Mouse (Mus musculus): Measurements from ENCODE around the gene Tenm3. TPM values are rescaled to one million over a fixed set of nuclear protein-coding genes. Genes with fewer than 3 reads are reported as not detected.

Gene Tenm3
- polyA plus RNA-seq, 2 experiments: 38.0 to 48.1 TPM

DNA sequence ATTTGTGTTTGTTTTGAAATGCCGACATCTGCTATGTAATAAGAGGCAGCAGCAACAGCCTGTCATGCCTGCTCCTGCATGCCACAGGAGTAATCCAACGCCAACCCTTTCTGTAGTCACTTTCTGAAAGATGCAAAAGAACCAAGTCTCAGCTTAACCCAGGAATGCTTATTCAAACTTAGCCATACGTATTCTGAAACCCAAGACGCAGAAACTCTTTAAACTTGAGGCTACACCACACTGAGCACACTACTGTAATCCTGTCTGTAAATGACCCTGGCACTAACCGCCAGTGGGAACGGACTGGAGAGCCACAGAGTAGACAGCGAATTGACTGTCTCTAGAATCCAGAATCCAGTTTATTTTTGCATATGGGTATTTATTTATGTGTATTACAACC, 354.9 kb downstream of the Tenm3 start:
- no peak for TF ChIP-seq POLR2A (IDR thresholded peaks at IDR 0.05; ENCODE audit: borderline replicate concordance, extremely low read depth, insufficient read depth, insufficient read length)
- Histone ChIP-seq H3K36me3 (ENCODE audit: control insufficient read depth, insufficient read depth, low read length) (no peaks in the 10 kb centered on the region), H3K27me3 (ENCODE audit: control insufficient read depth, insufficient read depth, low read length) (no peaks in the 10 kb centered on the region), H3K4me3 (replicated peaks; ENCODE audit: low read length) (no peak overlapping the region), H3K4me1 (ENCODE audit: control insufficient read depth, insufficient read depth, low read length) (peaks cover 16% of the 10 kb centered on the region), H3K27ac (replicated peaks; ENCODE audit: low read depth, low read length) (no peak overlapping the region), H3K4me2 (replicated peaks; ENCODE audit: low read depth, low read length, severe bottlenecking) (no peak overlapping the region), H3K9me3 (ENCODE audit: control insufficient read depth, low read length) (no peaks in the 10 kb centered on the region), H3K9ac (ENCODE audit: low read depth, low read length, severe bottlenecking) (no peak overlapping the region)
- DNase-seq (ENCODE audit: low spot score): no peak
- no peak for ATAC-seq (ENCODE audit: low FRiP score, low read depth)
- WGBS: 36% methylated on average over 7 of the region's 7 CpGs

DNA sequence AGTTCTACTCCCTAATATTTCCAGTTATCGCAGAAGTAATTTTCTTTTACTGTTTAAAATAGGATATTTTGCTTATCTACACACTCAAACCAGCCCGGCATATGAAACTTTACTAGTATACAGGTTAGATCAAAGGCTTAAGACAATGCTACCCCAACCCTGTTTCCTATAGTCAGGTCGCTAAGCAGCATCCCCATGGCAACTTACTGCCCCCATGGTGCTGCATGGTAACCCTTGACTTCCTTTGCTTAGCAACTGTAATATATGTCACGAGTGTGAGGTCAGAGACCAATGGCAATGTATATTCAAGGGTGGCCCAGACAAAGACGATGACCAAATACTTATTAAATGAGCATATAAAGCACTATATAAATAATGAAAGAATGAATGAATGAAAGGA, 359.6 kb downstream of the Tenm3 start:
- Histone ChIP-seq H3K4me2 (replicated peaks; ENCODE audit: low read depth, low read length, severe bottlenecking) (no peak overlapping the region), H3K9me3 (ENCODE audit: control insufficient read depth, low read length) (no peaks in the 10 kb centered on the region), H3K9ac (ENCODE audit: low read depth, low read length, severe bottlenecking) (no peak overlapping the region), H3K4me3 (replicated peaks; ENCODE audit: low read length) (no peak overlapping the region), H3K4me1 (ENCODE audit: control insufficient read depth, insufficient read depth, low read length) (peaks cover 20% of the 10 kb centered on the region), H3K27ac (replicated peaks; ENCODE audit: low read depth, low read length) (no peak overlapping the region), H3K27me3 (ENCODE audit: control insufficient read depth, insufficient read depth, low read length) (no peaks in the 10 kb centered on the region), H3K36me3 (ENCODE audit: control insufficient read depth, insufficient read depth, low read length) (no peaks in the 10 kb centered on the region; the same call in 1 of the 2 replicates)
- no peak for ATAC-seq (ENCODE audit: low FRiP score, low read depth)
- no peak for DNase-seq (ENCODE audit: low spot score)
- TF ChIP-seq POLR2A (IDR thresholded peaks at IDR 0.05; ENCODE audit: borderline replicate concordance, extremely low read depth, insufficient read depth, insufficient read length): no peak
- 86% methylated on average over 5 of the region's 5 CpGs for WGBS

DNA sequence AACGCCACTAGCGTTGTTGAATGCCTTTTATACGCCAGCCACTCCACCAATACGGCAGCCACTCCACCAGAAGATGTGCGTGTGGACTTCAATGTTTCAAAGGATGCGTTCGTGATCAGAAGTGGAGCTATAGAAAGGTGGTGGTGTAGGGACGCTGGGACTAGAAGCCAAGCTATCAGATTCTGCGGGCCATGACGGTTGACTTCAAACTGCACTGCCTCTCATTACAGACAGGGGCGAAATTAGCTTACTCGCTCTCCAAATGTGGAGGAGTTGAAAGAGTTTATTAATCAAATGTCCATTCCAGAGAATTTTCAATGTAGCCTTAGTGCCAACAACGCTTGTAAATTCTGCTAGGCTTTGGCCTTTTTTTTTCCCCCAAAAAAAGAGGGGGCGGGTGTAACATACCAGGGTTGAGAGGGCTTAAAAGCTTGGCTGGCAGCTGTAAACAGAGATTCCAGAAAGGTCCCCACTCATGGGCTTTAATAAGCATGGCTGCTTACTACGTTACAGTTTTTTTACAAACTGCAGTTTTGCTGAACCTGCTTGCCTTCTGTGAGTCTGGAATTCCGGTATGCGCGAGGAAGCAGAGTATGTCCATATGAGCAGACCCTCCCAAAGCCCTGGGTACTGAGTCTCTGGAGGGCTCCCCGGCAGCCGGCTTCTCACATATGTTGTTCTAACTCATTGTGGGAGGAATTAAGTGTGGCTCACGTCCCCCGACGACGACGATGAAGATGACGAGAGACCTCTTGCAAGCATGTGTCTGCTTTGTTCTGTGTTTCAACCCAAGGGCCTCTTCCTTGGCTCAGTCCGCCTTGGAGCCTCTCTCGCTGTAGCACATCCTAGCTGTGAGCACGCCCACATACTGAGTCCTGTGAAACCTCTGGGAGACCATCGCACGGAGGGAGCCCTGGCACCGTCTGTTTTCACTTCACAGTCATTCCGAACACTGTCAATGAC, 361.8 kb downstream of the Tenm3 start:
- ATAC-seq (ENCODE audit: low FRiP score, low read depth): peak; percentile 81
- WGBS: 35% methylated on average over 33 of the region's 33 CpGs
- Histone ChIP-seq H3K27ac (replicated peaks; ENCODE audit: low read depth, low read length) (peak overlapping the region; percentile 70), H3K9ac (ENCODE audit: low read depth, low read length, severe bottlenecking) (no peak overlapping the region), H3K4me2 (replicated peaks; ENCODE audit: low read depth, low read length, severe bottlenecking) (peak overlapping the region; percentile 33), H3K4me3 (replicated peaks; ENCODE audit: low read length) (0 out of 2 replicates have a peak overlapping the region, but pooled peaks have one; percentile 12), H3K4me1 (ENCODE audit: control insufficient read depth, insufficient read depth, low read length) (peaks cover 20% of the 10 kb centered on the region), H3K27me3 (ENCODE audit: control insufficient read depth, insufficient read depth, low read length) (no peaks in the 10 kb centered on the region), H3K9me3 (ENCODE audit: control insufficient read depth, low read length) (no peaks in the 10 kb centered on the region), H3K36me3 (ENCODE audit: control insufficient read depth, insufficient read depth, low read length) (no peaks in the 10 kb centered on the region; the same call in 1 of the 2 replicates)
- peak; percentile 72 for DNase-seq (ENCODE audit: low spot score)
- no peak for TF ChIP-seq POLR2A (IDR thresholded peaks at IDR 0.05; ENCODE audit: borderline replicate concordance, extremely low read depth, insufficient read depth, insufficient read length)

DNA sequence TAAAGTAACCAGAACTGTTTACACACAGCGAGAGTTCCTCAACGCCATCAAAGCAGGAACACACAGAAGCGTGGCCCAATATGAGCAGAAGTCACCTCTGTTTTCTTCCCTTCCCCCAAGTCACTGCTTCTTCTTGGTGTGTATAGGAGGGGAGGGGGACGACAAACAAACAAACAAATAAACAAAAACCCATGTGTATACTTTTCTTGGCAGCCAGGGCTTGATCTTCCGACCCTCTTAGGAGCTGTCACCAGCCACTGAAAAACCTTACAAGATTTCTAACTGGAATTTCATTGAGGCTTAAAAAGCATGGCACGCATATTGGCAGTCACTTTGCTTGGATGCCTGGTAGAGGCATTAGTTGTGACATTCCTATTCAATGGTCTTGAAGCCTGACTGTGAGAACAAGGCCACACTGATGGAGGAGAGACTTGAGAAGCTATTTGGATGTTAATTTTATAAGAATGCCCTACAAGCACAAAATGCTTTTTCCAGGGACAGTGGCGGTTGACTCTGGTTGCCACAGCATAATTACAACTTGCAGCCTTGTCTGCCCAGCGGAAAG, 366.3 kb downstream of the Tenm3 start:
- WGBS: 68% methylated on average over 8 of the region's 8 CpGs
- Histone ChIP-seq H3K27me3 (ENCODE audit: control insufficient read depth, insufficient read depth, low read length) (no peaks in the 10 kb centered on the region), H3K36me3 (ENCODE audit: control insufficient read depth, insufficient read depth, low read length) (no peaks in the 10 kb centered on the region; the same call in 1 of the 2 replicates), H3K9me3 (ENCODE audit: control insufficient read depth, low read length) (no peaks in the 10 kb centered on the region), H3K4me1 (ENCODE audit: control insufficient read depth, insufficient read depth, low read length) (peaks cover 10% of the 10 kb centered on the region), H3K27ac (replicated peaks; ENCODE audit: low read depth, low read length) (no peak overlapping the region), H3K4me3 (replicated peaks; ENCODE audit: low read length) (no peak overlapping the region), H3K4me2 (replicated peaks; ENCODE audit: low read depth, low read length, severe bottlenecking) (no peak overlapping the region), H3K9ac (ENCODE audit: low read depth, low read length, severe bottlenecking) (no peak overlapping the region)
- no peak for ATAC-seq (ENCODE audit: low FRiP score, low read depth)
- DNase-seq (ENCODE audit: low spot score): no peak
- TF ChIP-seq POLR2A (IDR thresholded peaks at IDR 0.05; ENCODE audit: borderline replicate concordance, extremely low read depth, insufficient read depth, insufficient read length): no peak

DNA sequence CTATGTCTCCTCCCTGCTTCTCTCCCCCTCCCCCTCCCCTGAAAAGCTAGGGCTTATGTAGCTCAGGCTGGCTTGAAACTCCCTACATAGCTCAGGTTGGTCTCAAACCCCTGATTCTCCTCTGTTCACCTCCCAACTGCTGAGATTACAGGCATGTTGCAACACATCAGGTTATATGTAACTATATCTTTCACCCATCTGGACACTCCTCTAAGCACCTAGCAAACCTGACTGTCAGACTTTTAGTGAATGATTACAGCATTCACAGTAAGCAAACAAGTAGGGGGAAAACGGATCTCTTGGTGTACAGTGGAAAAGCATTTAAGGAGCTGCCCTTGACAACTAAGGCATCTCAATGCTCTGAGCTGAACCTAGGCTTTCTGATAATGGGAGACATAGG, 366.9 kb downstream of the Tenm3 start:
- ATAC-seq (ENCODE audit: low FRiP score, low read depth) (no peak), DNase-seq (ENCODE audit: low spot score) (no peak)
- Histone ChIP-seq H3K4me3 (replicated peaks; ENCODE audit: low read length) (no peak overlapping the region), H3K9me3 (ENCODE audit: control insufficient read depth, low read length) (no peaks in the 10 kb centered on the region), H3K4me1 (ENCODE audit: control insufficient read depth, insufficient read depth, low read length) (peaks cover 5% of the 10 kb centered on the region), H3K27me3 (ENCODE audit: control insufficient read depth, insufficient read depth, low read length) (no peaks in the 10 kb centered on the region), H3K4me2 (replicated peaks; ENCODE audit: low read depth, low read length, severe bottlenecking) (no peak overlapping the region), H3K9ac (ENCODE audit: low read depth, low read length, severe bottlenecking) (no peak overlapping the region), H3K27ac (replicated peaks; ENCODE audit: low read depth, low read length) (no peak overlapping the region), H3K36me3 (ENCODE audit: control insufficient read depth, insufficient read depth, low read length) (no peaks in the 10 kb centered on the region; the same call in 1 of the 2 replicates)
- WGBS: 46% methylated on average over 1 of the region's 1 CpGs
- no peak for TF ChIP-seq POLR2A (IDR thresholded peaks at IDR 0.05; ENCODE audit: borderline replicate concordance, extremely low read depth, insufficient read depth, insufficient read length)
